Mouse (Mus musculus): ENCODE results near the gene Mei4.

- TF ChIP-seq CTCF (IDR thresholded peaks at IDR 0.05; ENCODE audit: borderline replicate concordance, extremely low read depth, insufficient read depth, insufficient read length) = no peak
- no peak for TF ChIP-seq POLR2A (IDR thresholded peaks at IDR 0.05; ENCODE audit: borderline replicate concordance, extremely low read depth, insufficient read depth, insufficient read length, poor library complexity, severe bottlenecking)
Measured at GRCm38 (mm10) chr9:81866032-81866431, 2.6 kb downstream of the Mei4 start.
